Mouse (Mus musculus) heart, postnatal 36 days (tissue): Measurements from ENCODE around the gene St3gal3. TPM values are rescaled to one million over a fixed set of nuclear protein-coding genes. Genes with fewer than 3 reads are reported as not detected.

Experiments used
- DNase-seq, 2 experiments: peaks; one replicate each; pipeline ENCODE4 v3.0.0; 2021 to 2022
- intact Hi-C: fragments of 180-260 bp; cut with DNase I; formaldehyde crosslinking; loops from one replicate; pipeline ENCODE4 v1.15.1; 2025
- total RNA-seq, 2 experiments: library from RNA; stranded (reverse); gene quantifications; 2 replicates each; pipeline ENCODE4 v1.2.3; 2021

Gene St3gal3
- total RNA-seq, 2 experiments from 2014 or later, result 60.3 to 66.4 TPM

GRCm38 (mm10) chr4:117997381-117998269 lies 137.1 kb downstream of the St3gal3 start:
- DNase-seq, result peak; percentile 28 to 53
- intact Hi-C loops, result loop anchor here (2.0 kb wide), 1 partner anchor 67 kb away; no protein-coding TSS in a partner anchor

- DNase-seq, result no peak
- intact Hi-C loops, result loop anchor here (2.0 kb wide), 1 partner anchor 66 kb away; no protein-coding TSS in a partner anchor
Observed at GRCm38 (mm10) chr4:117996701-117997100, 138.0 kb downstream of the St3gal3 start.

- no peak for DNase-seq
- intact Hi-C loops, result no loop called here
Observed at GRCm38 (mm10) chr4:117995461-117995860, 139.3 kb downstream of the St3gal3 start.

- DNase-seq, result no peak
- intact Hi-C loops, result loop anchor here (5.0 kb wide), 1 partner anchor 79 kb away; no protein-coding TSS in a partner anchor
Observed at GRCm38 (mm10) chr4:117993421-117993820, 141.3 kb downstream of the St3gal3 start.

GRCm38 (mm10) chr4:117992872-117993271 lies 141.8 kb downstream of the St3gal3 start:
- intact Hi-C loops, result loop anchor here (5.0 kb wide), 1 partner anchor 79 kb away; no protein-coding TSS in a partner anchor
- no peak for DNase-seq

GRCm38 (mm10) chr4:117992036-117992435 lies 142.7 kb downstream of the St3gal3 start:
- intact Hi-C loops, result loop anchor here (5.0 kb wide), 1 partner anchor 80 kb away; no protein-coding TSS in a partner anchor
- no peak for DNase-seq

- DNase-seq, result no peak
- intact Hi-C loops, result loop anchor here (5.0 kb wide), 1 partner anchor 81 kb away; no protein-coding TSS in a partner anchor
Observed at GRCm38 (mm10) chr4:117991055-117991627, 143.6 kb downstream of the St3gal3 start.

- no peak for DNase-seq
- intact Hi-C loops, result loop anchor here (5.0 kb wide), 1 partner anchor 82 kb away; no protein-coding TSS in a partner anchor
Observed at GRCm38 (mm10) chr4:117990571-117990970, 144.1 kb downstream of the St3gal3 start.

GRCm38 (mm10) chr4:117989801-117990200 lies 144.9 kb downstream of the St3gal3 start:
- intact Hi-C loops, result loop anchor here (5.0 kb wide), 1 partner anchor 82 kb away; no protein-coding TSS in a partner anchor
- no peak for DNase-seq

- no peak for DNase-seq
- intact Hi-C loops, result no loop called here
Observed at GRCm38 (mm10) chr4:117986766-117987165, 147.9 kb downstream of the St3gal3 start.

GRCm38 (mm10) chr4:117984993-117985587 lies 149.6 kb downstream of the St3gal3 start:
- DNase-seq, result no peak
- intact Hi-C loops, result no loop called here

GRCm38 (mm10) chr4:117984206-117984605 lies 150.5 kb downstream of the St3gal3 start:
- DNase-seq, result no peak
- intact Hi-C loops, result no loop called here

GRCm38 (mm10) chr4:117982706-117983105 lies 152.0 kb downstream of the St3gal3 start:
- peak; percentile 49 to 50 for DNase-seq
- intact Hi-C loops, result no loop called here

- DNase-seq, result no peak
- intact Hi-C loops, result no loop called here
Observed at GRCm38 (mm10) chr4:117981518-117981917, 153.2 kb downstream of the St3gal3 start.

GRCm38 (mm10) chr4:117980161-117980560 lies 154.6 kb downstream of the St3gal3 start:
- intact Hi-C loops, result no loop called here
- DNase-seq, result no peak

GRCm38 (mm10) chr4:117979181-117979580 lies 155.5 kb downstream of the St3gal3 start:
- intact Hi-C loops, result no loop called here

GRCm38 (mm10) chr4:117978282-117978681 lies 156.4 kb downstream of the St3gal3 start:
- intact Hi-C loops, result no loop called here
- DNase-seq, result no peak

More at GRCm38 (mm10) chr4:117979181-117979580, 155.5 kb downstream of the St3gal3 start:
- no peak for DNase-seq

- intact Hi-C loops, result no loop called here
- DNase-seq, result no peak
Observed at GRCm38 (mm10) chr4:117977841-117978240, 156.9 kb downstream of the St3gal3 start.

- intact Hi-C loops, result no loop called here
- DNase-seq, result no peak
Observed at GRCm38 (mm10) chr4:117977371-117977770, 157.3 kb downstream of the St3gal3 start.

GRCm38 (mm10) chr4:117975820-117976219 lies 158.9 kb downstream of the St3gal3 start:
- intact Hi-C loops, result no loop called here
- no peak for DNase-seq

- DNase-seq, result no peak
- intact Hi-C loops, result no loop called here
Observed at GRCm38 (mm10) chr4:117974719-117975118, 160.0 kb downstream of the St3gal3 start.
